Mouse (Mus musculus) splenic B cell, adult 2 months (primary cell): ENCODE data around the gene Cald1.

Source experiments
- DNase-seq: peaks from one replicate; pipeline ENCODE4 v3.0.0-alpha.2; 2011; ENCODE audit warnings: low read depth, low spot score
- H3K27me3 ChIP-seq: 2 replicates; pipeline ENCODE4 v1.6.1; 2012; ENCODE audit warnings: mild to moderate bottlenecking, low read length, moderate library complexity, mixed read lengths; ENCODE audit not compliant: control insufficient read depth, poor library complexity, insufficient read depth, severe bottlenecking
- H3K36me3 ChIP-seq: 2 replicates; pipeline ENCODE4 v1.6.1; 2012; ENCODE audit warnings: mild to moderate bottlenecking, low read length, moderate library complexity, mixed read lengths; ENCODE audit not compliant: control insufficient read depth, poor library complexity, insufficient read depth, severe bottlenecking

Cald1 gene

GRCm38 (mm10) chr6:34713169-34713568 is 114.9 kb downstream of the Cald1 start:
- Histone ChIP-seq H3K36me3 (no peaks in the 10 kb centered on the region), H3K27me3 (no peaks in the 10 kb centered on the region)
- DNase-seq: no peak

GRCm38 (mm10) chr6:34713777-34714176 is 115.5 kb downstream of the Cald1 start:
- DNase-seq: no peak
- Histone ChIP-seq H3K27me3 (no peaks in the 10 kb centered on the region), H3K36me3 (no peaks in the 10 kb centered on the region)

- H3K27me3 ChIP-seq: no peaks in the 10 kb centered on the region
- H3K36me3 ChIP-seq: no peaks in the 10 kb centered on the region
- no peak for DNase-seq
These were observed 116.3 kb downstream of the Cald1 start for GRCm38 (mm10) chr6:34714612-34715011.

- H3K36me3 ChIP-seq: no peaks in the 10 kb centered on the region
- no peaks in the 10 kb centered on the region for H3K27me3 ChIP-seq
- no peak for DNase-seq
These were observed 118.0 kb downstream of the Cald1 start for GRCm38 (mm10) chr6:34716206-34716887.

GRCm38 (mm10) chr6:34716888-34717635 is 118.8 kb downstream of the Cald1 start:
- no peaks in the 10 kb centered on the region for H3K27me3 ChIP-seq
- DNase-seq: no peak
- no peaks in the 10 kb centered on the region for H3K36me3 ChIP-seq

GRCm38 (mm10) chr6:34717651-34718050 is 119.4 kb downstream of the Cald1 start:
- H3K36me3 ChIP-seq: no peaks in the 10 kb centered on the region
- H3K27me3 ChIP-seq: no peaks in the 10 kb centered on the region
- no peak for DNase-seq

- Histone ChIP-seq H3K36me3 (no peaks in the 10 kb centered on the region), H3K27me3 (no peaks in the 10 kb centered on the region)
- DNase-seq: no peak
These were observed 120.9 kb downstream of the Cald1 start for GRCm38 (mm10) chr6:34719141-34719680.

GRCm38 (mm10) chr6:34720447-34720846 is 122.1 kb downstream of the Cald1 start:
- H3K27me3 ChIP-seq: no peaks in the 10 kb centered on the region
- DNase-seq: no peak

GRCm38 (mm10) chr6:34721740-34722139 is 123.4 kb downstream of the Cald1 start:
- no peaks in the 10 kb centered on the region for H3K27me3 ChIP-seq
- DNase-seq: no peak
- no peaks in the 10 kb centered on the region for H3K36me3 ChIP-seq

More at GRCm38 (mm10) chr6:34720447-34720846, 122.1 kb downstream of the Cald1 start:
- no peaks in the 10 kb centered on the region for H3K36me3 ChIP-seq

GRCm38 (mm10) chr6:34722660-34723059 is 124.4 kb downstream of the Cald1 start:
- DNase-seq: no peak
- H3K27me3 ChIP-seq: no peaks in the 10 kb centered on the region
- no peaks in the 10 kb centered on the region for H3K36me3 ChIP-seq

- H3K27me3 ChIP-seq: no peaks in the 10 kb centered on the region
- H3K36me3 ChIP-seq: no peaks in the 10 kb centered on the region
- no peak for DNase-seq
These were observed 125.1 kb downstream of the Cald1 start for GRCm38 (mm10) chr6:34723250-34723904.

GRCm38 (mm10) chr6:34725660-34726059 is 127.4 kb downstream of the Cald1 start:
- no peak for DNase-seq
- Histone ChIP-seq H3K27me3 (no peaks in the 10 kb centered on the region), H3K36me3 (no peaks in the 10 kb centered on the region)

GRCm38 (mm10) chr6:34726104-34726503 is 127.8 kb downstream of the Cald1 start:
- H3K36me3 ChIP-seq: no peaks in the 10 kb centered on the region
- H3K27me3 ChIP-seq: no peaks in the 10 kb centered on the region
- DNase-seq: no peak

- no peak for DNase-seq
- H3K27me3 ChIP-seq: no peaks in the 10 kb centered on the region
- no peaks in the 10 kb centered on the region for H3K36me3 ChIP-seq
These were observed 129.2 kb downstream of the Cald1 start for GRCm38 (mm10) chr6:34727316-34727983.
